Mouse (Mus musculus): ENCODE measurements at regions not wholly inside any gene's neighbourhood (a gene's known extent, or its start where the extent isn't known, plus 50 kb on each side); places are given as distances from the start of the nearest gene placed in this dataset.

GRCm38 (mm10) chr1:135665484-135665883 lies 54.4 kb upstream of the Csrp1 start:
- no peak for DNase-seq (ENCODE audit: low read depth, low spot score)

GRCm38 (mm10) chr1:135668331-135668730 lies 51.5 kb upstream of the Csrp1 start:
- DNase-seq (ENCODE audit: low read depth, low spot score) = peak; percentile 69

GRCm38 (mm10) chr1:135668951-135669350 lies 50.9 kb upstream of the Csrp1 start:
- no peak for DNase-seq (ENCODE audit: low read depth, low spot score)

GRCm38 (mm10) chr1:135669803-135670202 lies 50.1 kb upstream of the Csrp1 start:
- peak; percentile 71 for DNase-seq (ENCODE audit: low read depth, low spot score)
